Mouse (Mus musculus): ENCODE results near the gene Tnfrsf12a.

The Tnfrsf12a gene

DNA sequence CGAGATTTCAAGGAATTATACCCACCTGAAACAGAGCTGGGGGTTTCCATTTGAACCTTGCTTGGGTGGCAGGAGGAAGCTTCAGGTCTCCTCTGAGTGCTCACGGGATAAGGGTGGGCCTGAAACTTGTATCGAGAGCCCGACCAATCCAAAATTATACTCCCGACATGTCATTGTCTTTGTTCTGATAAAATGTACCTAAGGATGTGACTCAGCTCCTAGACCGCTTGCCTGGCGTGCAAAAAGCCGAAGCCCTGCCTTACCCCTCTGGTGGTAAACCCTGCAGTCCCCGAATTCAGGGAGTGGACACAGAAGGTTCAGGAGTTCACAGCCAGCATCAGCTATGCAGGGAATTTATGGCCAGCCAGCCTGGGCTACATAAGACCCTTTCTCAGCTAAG is 3.1 kb upstream of the Tnfrsf12a start:
- no peak for DNase-seq

DNA sequence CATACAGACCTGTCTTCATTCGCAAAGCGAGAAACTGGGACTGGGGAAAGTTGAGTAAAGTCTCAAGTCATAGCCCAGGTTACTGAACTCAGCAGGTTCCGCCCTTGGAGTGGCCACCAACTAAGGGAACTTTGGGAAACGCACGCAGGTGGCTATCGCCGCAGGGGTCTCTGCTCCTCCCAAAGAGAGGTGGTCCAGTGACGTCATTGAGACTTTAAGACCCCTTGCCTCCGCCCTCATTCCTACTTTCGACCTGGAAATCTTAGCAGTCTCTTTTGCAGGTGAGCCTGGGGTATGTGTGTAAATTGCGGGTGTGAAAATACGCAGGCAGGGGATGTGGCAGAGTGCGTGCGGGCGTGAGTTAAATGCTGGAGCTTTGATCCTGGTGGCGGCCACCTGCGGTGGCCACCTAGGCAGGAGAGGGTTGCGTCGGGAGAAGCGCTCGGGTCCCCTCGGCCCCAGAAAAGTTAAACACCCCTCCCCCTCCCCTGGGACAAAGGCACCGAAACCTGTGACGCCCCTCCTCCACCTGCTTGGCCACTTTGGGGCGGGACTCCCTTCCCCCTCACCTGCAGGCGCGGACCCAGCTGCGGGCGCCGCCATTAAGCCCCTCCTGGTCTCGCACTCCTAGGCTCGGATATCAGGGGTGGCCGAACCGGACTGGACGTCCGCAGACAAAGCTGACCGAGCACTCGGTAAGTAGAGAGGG is 2.0 kb upstream of the Tnfrsf12a start, which contains the start of gene Cldn6:
Cldn6 (plus strand) TSS at position 123 of the 709 bp plus-strand sequence.
- no peak for DNase-seq

DNA sequence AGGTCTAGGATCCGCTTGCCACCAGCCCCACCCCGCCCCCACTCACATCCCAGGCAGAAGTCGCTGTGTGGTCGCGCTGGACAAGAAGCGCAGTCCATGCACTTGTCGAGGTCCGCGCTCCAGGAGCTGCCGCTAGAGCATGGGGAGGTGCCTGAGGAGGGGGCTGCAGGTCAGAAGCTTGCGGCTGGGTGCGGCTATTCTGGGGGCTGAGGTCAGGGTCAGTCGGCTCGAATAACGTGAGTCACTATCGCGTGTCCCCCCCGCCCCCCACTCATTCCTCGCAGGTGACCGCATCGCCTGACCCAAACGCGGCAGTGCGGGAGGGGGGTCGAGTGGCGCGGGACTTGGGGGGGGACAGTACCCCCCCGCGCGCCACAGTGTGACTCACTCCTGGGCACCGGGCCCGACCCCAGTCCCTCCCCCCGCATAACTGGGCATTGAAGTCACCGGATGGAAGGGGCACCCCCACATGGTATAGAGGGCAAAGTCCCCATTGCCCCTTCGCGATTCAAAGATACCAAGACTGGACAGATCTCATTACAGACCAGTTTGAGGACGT is 716 bp downstream of the Tnfrsf12a start:
- peak; percentile 56 for DNase-seq

DNA sequence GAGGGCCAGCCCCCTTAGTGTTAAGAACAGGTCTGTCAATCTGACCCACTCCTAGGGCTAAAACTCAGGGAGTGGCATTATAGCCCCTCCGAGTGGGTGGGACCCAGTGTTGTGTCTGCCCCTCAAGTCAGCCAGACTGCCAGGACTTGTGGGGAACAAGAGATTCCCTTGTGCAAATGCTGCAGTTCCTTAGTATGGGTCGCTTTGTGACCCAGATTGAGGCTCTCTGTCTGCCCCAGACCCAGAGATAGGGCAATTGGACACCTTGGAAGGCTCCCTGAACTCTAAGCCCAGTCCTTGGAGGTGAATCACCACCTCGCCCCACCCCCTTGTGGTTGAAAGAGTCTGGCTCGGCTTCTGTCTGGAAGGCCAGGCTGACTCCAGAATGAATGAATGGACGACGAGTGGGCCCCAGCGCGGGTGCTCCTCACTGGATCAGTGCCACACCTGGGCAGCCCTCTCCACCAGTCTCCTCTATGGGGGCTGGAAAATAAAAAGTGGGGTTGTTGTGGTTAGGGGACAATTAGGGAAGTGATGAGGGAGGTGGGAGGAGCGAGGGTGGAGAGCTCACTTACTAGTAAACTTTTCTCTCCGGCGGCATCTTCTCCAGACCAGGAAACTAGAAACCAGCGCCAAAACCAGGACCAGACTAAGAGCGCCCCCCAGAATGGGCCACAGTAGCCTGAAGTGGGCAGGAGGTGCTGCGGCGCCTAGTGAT is 1.5 kb downstream of the Tnfrsf12a start:
- DNase-seq: no peak

DNA sequence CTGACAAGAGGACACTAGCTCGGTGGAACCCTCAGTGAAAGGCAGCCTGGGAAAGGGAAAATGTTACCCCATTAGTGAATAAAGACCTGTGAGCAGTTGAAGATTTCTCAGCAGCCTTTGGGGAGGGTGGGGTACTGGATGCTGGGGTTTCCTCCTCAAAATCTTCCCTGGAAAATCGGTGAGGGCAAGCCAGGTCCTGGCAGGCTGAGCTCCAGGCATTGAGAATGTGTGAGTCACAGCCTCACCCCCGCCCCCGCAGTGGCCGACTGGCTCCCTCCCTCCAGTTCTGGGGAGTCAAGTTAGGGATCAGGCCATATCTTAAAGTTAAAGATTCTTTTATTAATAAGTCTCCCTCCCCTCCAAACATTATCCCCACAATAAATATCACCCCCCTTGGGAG is 2.1 kb downstream of the Tnfrsf12a start:
- DNase-seq: no peak

DNA sequence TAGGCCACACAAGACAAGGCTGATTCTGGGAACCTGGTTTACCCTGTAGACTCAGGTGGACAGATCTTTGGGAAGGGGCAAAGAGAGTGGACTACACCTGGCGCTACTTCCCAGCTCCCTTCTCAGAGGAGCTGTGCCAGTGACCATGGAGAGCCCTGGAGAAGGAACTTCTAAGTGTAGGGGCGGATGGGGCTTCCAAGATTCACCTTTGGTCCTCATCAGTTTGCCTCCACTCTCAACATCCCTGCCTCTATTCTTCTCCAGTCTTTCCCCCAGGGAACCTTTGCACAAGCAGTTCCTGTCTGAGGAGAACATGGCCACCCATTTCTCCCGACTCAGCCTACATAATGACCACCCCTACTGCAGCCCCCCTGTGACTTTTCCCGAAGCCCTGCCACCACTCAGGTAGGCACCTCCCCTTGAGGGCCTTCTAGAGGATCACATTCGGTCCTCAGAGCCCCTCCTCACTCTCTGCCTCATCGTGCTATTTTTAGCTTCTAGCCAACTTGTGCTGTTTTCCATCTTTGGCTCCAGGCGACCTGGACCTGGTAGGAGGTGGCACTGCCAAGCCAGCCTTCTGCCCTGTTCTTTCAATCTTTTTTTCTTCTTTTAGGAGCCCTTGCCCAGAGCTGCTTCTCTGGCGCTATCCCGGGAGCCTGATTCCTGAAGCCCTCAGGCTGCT is 2.9 kb downstream of the Tnfrsf12a start:
- DNase-seq: no peak

DNA sequence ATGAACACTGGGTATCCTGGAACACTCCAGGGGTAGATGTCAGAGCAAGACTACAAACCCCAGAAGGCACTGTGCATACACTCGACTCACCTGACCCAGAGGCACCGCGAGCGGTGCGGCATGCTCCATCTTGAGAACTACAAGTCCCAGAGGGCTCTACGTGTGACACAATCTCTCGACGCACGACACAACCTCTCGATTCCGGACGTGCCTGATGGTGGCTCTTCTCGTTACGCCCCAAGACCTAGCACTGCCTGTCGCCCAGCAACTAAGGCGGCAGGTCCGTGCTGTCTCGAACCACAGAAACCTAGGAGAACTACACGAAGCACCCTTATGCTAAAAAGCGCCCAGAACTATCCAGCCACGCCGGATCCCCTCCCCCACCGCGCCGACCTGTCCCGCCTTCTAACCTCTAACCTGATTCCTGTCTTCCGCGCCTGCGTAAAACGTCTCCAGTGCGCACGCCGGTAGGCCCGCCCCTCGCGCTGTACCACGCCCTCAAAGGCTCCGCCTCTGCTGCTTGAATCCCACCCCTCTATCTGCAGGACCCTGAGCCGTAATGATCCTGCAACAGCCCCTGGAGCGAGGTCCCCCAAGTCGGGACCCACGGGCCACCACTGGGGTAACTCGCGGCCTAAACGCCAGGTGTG is 3.7 kb downstream of the Tnfrsf12a start, which contains the start of the genes Hcfc1r1 and Thoc6:
Hcfc1r1 (plus strand) TSS at position 173 of the 650 bp plus-strand sequence.
Thoc6 (minus strand) TSS at position 459 of the 650 bp plus-strand sequence.
- peak; percentile 96 for DNase-seq

DNA sequence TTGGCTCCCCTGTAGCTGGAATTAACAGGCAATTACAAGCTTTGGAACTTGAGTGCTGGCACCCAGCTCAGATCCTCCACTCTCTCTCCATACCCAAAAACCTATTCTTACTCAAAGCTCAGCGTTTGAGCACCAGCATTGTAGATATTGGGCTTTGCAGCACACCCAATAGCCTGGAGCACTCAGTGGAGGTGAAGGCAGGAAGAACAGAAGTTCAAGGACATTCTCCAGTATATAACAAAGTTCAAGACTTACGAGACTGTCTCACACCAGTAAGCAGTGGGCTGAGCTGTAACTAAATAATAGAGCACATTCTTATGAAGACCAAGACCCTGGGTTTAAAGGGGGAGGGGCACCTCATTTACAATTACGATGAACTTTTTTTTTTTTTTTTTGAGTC is 4.5 kb downstream of the Tnfrsf12a start:
- DNase-seq: no peak

DNA sequence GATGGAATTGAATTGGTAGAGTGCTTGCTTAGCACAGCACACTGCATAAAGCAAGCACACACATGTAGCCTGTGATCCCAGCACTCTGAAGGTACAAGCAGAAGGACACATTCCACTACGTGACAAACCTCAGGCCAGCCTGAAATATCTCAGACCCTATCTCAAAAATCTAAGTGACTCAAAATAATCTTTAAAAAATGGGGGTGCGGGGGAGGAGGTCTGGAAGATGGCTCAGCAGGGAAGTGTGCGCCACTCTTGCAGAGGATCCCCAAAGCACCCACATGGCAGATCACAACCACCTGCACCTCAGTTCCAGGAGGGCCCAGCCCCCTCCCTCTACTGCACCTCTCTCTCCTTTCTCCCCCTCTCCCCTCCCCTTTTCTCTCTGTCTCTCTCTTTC is 5.7 kb downstream of the Tnfrsf12a start:
- DNase-seq: no peak

DNA sequence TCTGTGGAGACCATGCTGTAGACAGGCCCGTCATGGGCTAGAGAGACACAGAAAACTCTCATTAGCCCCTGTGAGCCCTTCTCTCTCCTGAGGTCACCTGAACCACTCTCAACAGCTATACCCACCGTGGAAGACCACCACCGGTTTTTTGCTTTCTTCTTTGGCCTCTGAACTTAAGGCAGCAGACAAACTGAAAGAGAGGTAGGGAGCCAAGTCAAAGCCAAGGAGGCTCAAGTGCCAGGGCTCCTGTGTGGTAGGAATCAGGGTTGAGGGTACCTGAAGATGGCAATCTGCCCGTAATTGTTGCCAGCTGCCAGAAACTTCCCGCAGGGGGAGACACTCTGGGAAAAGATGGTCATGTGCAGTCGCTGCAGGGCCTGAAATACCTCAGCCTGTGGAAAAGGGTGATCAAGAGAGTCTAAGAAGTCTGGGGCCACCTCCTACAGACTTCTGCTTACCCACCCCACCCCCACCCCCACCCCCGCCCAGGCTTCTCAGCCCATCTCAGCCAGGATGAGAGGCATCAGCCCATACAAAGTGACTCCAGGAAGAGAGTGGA is 6.7 kb downstream of the Tnfrsf12a start:
- DNase-seq: no peak

DNA sequence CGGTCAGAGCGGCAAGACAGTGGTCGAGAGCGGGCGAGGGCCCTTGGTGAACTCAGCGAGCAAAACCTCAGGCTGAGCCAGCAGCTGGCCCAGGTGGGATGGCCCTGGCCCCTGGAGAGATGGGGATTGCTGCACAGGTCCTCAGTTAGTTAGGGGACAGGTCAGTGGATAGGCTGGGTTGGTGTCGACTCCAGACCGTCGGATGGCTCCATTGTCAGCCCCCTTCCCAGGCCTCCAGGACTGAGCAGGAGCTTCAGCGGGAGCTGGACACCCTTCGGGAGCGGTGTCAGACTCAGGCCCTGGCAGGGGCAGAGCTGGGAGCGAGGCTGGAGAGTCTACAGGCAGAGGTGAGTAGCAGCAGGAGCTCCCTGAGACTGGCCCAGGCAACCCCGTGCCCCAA is 11.8 kb downstream of the Tnfrsf12a start:
- DNase-seq: no peak

DNA sequence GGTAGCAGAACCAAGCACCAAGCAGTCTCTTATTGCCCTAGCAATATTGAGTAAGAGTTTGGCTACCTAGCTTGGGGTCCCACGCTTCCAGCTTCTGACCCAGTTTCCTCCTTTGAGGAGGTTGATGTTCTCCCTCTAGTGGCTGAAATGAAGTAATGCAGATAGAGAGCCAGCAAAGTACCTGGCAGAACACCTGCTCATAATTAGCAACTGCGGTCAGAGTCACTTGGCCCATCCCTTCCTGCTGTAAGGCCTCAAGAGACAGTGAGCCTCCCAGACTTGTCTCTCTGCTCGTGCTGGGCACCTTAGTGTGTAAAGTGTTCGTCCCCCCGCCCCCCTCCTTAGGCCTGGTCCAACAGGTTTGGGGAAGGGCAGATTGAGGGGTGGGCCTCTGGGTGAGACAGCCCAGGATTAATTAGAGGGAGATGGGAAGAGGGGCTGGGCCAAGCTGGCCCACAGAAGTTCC is 12.7 kb downstream of the Tnfrsf12a start:
- peak; percentile 69 for DNase-seq

DNA sequence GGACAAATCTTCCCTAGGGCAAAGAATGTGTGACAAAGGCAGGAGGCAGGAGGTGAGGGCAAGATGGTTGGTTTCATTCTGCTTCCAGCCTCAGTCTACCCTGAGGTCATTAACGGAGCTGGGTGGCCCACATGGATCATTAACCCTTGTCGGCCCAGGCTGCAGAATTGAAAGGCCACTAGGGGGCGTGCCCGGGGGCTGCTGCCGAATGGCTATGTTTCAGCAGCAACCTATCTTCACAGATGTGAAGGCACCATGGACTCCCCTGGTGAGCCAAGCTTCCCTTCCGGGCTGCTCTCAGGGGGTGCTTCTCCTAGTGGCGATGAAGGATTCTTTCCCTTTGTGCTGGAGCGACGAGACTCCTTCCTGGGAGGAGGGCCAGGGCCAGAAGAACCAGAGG is 15.7 kb downstream of the Tnfrsf12a start:
- DNase-seq: no peak

DNA sequence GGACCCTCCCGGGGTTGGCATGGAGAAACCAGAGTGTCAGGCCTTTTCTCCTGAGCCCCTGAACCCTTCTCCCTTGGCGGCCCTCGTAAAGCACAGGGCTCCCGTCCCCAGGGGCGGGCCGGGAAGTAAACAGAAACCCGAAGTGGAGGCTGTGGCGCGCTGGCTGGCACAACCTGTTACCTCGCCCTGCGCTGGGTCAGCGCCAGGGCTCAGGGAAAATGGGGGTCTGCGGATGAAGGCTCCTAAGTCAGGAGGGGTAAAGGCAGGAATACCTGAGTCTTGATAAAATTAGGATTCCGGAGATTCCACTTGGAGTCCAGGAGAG is 16.4 kb downstream of the Tnfrsf12a start:
- no peak for DNase-seq

DNA sequence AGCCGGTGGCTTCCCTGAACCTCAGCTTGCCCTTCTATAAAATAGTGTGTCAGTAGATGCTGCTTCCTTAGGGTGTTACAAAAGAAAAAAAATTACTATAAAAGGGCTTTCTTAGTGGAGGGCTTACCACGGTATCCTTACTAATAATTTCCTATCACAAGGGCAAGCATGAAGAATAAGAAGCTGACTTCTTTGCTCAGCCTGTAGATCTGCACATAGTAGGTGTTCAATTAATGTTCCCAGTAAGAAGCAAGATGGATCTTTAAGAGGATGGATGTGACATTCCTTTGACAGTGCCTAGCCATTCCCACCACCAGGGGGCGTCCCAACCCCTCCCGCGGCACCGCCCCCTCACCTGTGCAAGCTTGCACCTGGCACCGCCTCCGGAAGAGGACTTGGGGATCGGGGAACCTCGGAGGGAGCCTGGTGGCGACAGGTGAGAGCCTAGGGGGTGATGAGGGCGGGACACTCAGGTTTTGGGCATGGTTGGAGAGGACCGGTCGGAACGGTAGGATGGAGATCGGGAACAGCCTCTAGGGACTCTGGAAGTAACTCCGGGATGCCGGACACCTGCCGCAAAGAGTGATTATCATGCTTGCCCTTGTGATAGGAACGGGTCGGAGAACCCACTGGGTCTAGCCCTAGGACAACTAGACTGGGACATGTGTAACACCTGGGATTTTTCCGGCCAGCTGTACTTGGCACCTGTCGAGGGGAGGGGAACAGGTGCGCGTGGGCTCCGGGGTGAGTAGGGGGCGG is 17.0 kb downstream of the Tnfrsf12a start, which contains the start of gene Bicdl2:
Bicdl2 (plus strand) TSS at position 390 of the 759 bp plus-strand sequence.
- no peak for DNase-seq

DNA sequence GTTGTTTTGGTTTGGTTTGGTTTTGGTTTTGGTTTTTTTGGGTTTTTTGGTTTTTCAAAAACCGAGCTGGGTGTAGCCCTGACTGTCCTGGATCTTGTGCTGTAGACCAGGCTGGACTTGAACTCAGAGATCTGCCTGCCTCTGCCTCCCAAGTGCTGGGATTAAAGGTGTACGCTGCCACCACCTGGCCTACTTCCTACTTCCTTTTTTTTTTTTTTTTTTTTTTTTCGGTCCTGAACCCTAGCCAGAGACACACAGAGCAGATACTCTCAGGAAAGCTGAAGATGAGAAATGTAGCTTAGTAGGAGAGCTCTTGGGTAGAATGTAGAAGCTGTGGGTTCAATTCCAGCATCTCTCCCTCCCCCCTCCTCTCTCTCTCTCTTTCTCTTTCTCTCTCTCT is 18.8 kb downstream of the Tnfrsf12a start:
- no peak for DNase-seq

DNA sequence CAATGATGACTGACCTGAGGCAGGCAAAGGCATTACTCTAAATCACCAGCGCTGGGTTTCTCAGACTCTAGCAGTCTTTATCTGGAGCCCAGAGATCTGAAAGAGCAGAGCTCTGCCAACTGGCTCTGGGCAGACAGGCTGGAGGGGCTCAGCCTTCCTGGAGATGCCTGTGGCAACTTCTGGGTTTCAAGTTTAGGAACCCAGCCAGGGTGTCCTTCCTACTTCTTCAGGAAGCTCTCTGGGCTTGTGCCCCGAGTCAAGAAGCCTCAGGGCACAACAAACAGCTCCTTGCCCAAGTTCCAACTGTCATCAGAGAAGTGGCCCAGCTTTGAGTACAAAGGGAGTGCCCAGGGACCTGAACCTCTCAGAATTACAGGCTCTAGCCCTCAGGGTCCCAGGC is 22.9 kb downstream of the Tnfrsf12a start:
- no peak for DNase-seq

DNA sequence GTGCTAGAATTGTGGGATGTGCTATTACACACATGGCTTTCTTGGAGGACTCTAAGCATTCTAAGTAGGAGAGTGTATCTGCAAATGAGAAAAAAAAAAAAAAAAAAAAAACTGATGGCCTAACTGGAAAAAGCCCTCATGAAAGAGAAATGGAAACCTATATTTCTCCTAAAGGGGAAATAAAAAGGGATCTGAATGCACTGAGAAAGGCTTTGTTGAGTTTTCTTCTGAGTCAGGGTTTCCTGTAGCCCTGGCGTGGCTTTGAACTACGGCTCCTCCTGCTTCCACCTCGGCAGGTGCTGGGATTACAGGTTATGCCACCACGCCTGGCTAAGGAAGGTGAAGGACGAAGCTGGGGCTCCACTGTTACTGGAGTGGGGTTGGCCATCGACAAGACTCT is 23.3 kb downstream of the Tnfrsf12a start:
- no peak for DNase-seq

DNA sequence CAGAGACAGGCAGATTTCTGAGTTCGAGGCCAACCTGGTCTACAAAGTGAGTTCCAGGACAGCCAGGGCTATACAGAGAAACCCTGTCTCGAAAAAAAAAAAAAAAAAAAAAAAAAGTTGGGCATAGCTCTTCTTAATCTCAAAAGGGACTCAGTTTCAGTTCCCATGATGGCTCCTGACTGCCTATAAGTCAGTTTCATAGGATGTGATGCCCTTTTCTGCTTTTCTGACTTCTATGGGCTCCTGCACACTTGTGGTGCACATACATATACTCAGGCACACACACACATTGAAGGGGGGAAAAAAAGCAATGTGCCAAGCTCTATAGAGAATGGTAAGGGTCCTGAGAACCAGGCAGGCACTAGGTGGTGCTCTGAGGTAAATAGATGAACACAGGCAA is 23.9 kb downstream of the Tnfrsf12a start:
- no peak for DNase-seq

DNA sequence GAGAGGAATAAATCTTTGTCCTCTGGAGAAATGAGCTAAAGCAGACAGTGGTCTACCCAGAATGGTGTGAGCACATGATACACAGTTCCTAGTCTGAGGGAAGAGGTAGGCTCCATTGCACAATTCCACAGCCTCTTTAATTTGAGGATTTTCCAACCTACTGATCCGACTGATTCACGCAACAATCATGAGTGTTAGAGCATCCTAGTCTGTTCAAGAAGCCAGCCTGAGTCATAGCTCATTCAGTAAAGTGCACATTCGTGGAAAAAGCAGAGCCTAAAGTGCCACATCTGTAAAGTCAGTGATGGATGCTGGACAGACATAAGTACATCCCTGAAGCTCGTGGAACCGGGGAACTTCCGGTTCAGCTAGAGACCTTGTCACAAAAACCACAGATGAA is 25.9 kb downstream of the Tnfrsf12a start:
- DNase-seq: no peak

DNA sequence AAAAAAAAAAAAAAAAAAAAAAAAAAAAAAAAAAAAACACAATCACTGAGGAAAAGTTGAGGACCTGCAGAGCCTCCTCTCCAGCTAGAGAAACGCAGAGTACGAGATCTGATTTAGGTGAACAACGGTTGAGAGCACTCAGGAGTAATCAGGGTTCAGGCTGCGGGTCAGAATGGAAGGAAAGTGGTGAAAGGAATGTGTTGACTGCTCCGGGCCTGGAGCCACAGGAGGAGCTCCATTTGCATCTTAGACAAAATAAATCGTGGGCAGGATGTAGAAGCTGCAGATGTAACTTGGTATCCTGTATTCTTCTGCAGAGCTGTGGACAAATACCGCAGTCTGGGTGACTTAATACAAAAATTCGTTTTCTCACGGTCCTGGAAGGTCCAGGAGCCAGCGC is 31.4 kb downstream of the Tnfrsf12a start:
- no peak for DNase-seq
